Mouse (Mus musculus) CD4-positive, CD25-positive, alpha-beta regulatory T cell, adult 4 months (primary cell): ENCODE results near the gene Klra10. TPM values are rescaled to one million over a fixed set of nuclear protein-coding genes. Genes with fewer than 3 reads are reported as not detected.
"Not testable (repeated sequence)": the region's sequence is repeated elsewhere in the genome, so short reads cannot be mapped to it uniquely, and the experiment has no call there.

Source experiments
- ATAC-seq: one replicate; pipeline ENCODE4 v1.8.0; 2017
- polyA plus RNA-seq, 2 experiments: library from polyadenylated mRNA; unstranded; fragments of 100-300 nt; shearing (Covaris generic); gene quantifications; one replicate each; pipeline ENCODE4 v1.2.1; 2017

The Klra10 gene
- not detected for polyA plus RNA-seq

GRCm38 (mm10) chr6:130281828-130282227, at the start of gene Klra10:
Gene Klra10 (minus strand): TSS chr6:130281928.
- not testable (repeated sequence) for ATAC-seq

- ATAC-seq = no peak
Measured at GRCm38 (mm10) chr6:130287984-130288649, 6.4 kb upstream of the Klra10 start.

- ATAC-seq = no peak
Measured at GRCm38 (mm10) chr6:130255326-130255725, 26.4 kb downstream of the Klra10 start.

- ATAC-seq = no peak
Measured at GRCm38 (mm10) chr6:130237536-130237935, 44.2 kb downstream of the Klra10 start.

- ATAC-seq = no peak
Measured at GRCm38 (mm10) chr6:130236635-130237034, 45.1 kb downstream of the Klra10 start.

- ATAC-seq = no peak
Measured at GRCm38 (mm10) chr6:130233222-130233621, 48.5 kb downstream of the Klra10 start, which contains the start of gene Klra7. Gene Klra7 (minus strand): TSS chr6:130233322.

Other genes starting within 250 kb of the Klra10 start
- not detected for gene Klra4, start 214.7 kb downstream of the Klra10 start, polyA plus RNA-seq
- gene Klra8, start 152.0 kb downstream of the Klra10 start, polyA plus RNA-seq = not detected
- not detected for gene Klra9, start 88.8 kb downstream of the Klra10 start, polyA plus RNA-seq
- under 1 TPM in 1 of 2 experiments, not detected in 1; 0.35 TPM for gene Klra7, start 48.6 kb downstream of the Klra10 start, polyA plus RNA-seq
- gene Klra3, start 55.6 kb upstream of the Klra10 start, polyA plus RNA-seq = not detected
- gene Klra1, start 104.9 kb upstream of the Klra10 start, polyA plus RNA-seq = not detected